Mouse (Mus musculus): ENCODE results near the gene Usp3.

DNA sequence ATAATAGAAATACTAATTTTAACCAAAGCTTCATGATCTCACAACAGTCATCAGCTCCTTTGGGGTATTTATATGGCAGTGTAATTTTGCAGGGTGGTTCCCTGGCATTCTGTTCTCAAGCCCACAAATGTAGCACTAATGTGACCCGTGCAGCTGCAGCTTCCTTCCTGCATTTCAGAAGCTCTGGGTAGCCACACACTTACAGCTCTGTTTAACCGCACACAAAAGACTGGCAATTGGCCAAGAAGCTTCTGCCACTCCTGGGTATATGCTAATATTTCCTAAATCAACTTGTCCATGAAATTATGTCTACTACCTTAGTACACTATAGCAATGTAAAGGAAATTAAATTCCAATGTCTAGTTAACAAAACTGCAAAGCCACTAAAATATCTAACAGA, 32.6 kb downstream of the Usp3 start:
- TF ChIP-seq CTCF (conservative IDR thresholded peaks at IDR 0.05; ENCODE audit: insufficient read depth, insufficient read length, low read depth, low read length): no peak
- no peak for TF ChIP-seq POLR2A (IDR thresholded peaks at IDR 0.05; ENCODE audit: low read depth, low read length)

Measured in kidney, adult 2 months (tissue).